Mouse (Mus musculus) lung, embryonic 16.5 days (tissue): ENCODE data around the gene Speer4e. TPM values are rescaled to one million over a fixed set of nuclear protein-coding genes. Genes with fewer than 3 reads are reported as not detected.
A peak's percentile ranks its signal among the peaks of the same experiment; 100 is the strongest.
"Not testable (repeated sequence)": the region's sequence is repeated elsewhere in the genome, so short reads cannot be mapped to it uniquely, and the experiment has no call there.

Experiments
- ATAC-seq: fragments of 200-750 bp; cut with Nextera tagmentation; 2 replicates; pipeline ENCODE4 v1.8.0; 2017; ENCODE audit warnings: low read depth, mild to moderate bottlenecking, moderate library complexity
- H3K27ac ChIP-seq: fragments of 300-500 bp; sonication (generic); 2 replicates; pipeline ENCODE4 v1.5.1; 2014; ENCODE audit warnings: mild to moderate bottlenecking, control low read depth, low read length
- H3K27me3 ChIP-seq: fragments of 300-500 bp; sonication (generic); 2 replicates; pipeline ENCODE4 v1.6.1; 2014; ENCODE audit warnings: low read depth, low read length, mixed read lengths; ENCODE audit not compliant: control insufficient read depth, insufficient read depth
- H3K36me3 ChIP-seq: fragments of 300-500 bp; sonication (generic); 2 replicates; pipeline ENCODE4 v1.6.1; 2014; ENCODE audit warnings: low read length; ENCODE audit not compliant: control insufficient read depth, insufficient read depth
- H3K4me1 ChIP-seq: fragments of 300-500 bp; sonication (generic); replicated peaks from 2 replicates; pipeline ENCODE4 v1.6.1; 2014; ENCODE audit warnings: low read length, mixed read lengths; ENCODE audit not compliant: control insufficient read depth, insufficient read depth
- H3K4me2 ChIP-seq: fragments of 300-500 bp; sonication (generic); 2 replicates; pipeline ENCODE4 v1.6.1; 2014; ENCODE audit warnings: low read depth, low read length, control low read depth
- H3K4me3 ChIP-seq: fragments of 300-500 bp; sonication (generic); 2 replicates; pipeline ENCODE4 v1.5.1; 2014; ENCODE audit warnings: mild to moderate bottlenecking, low read length, control low read depth
- H3K9ac ChIP-seq: fragments of 300-500 bp; sonication (generic); 2 replicates; pipeline ENCODE4 v1.6.1; 2014; ENCODE audit warnings: low read length, control low read depth
- H3K9me3 ChIP-seq: fragments of 300-500 bp; sonication (generic); 2 replicates; pipeline ENCODE4 v1.6.1; 2016; ENCODE audit warnings: low read length; ENCODE audit not compliant: control insufficient read depth
- WGBS: fragments of 180-500 bp; shearing (Covaris S2); extraction: QIAGEN DNeasy Blood & Tissue Kit; methylation state at CpG from one replicate; pipeline ENCODE4 v1.1.7; 2014; 5-methylcytosine and 5-hydroxymethylcytosine counted together
- polyA plus RNA-seq: library from polyadenylated mRNA; unstranded; fragments of >200 nt; fragmentation: Nextera tagmentation; extraction: Ambion mirVana; gene quantifications from 2 replicates; pipeline ENCODE4 v1.2.1, GENCODE M21; 2015

Speer4e gene
- polyA plus RNA-seq, 1 experiment from 2014 or later, result not detected

DNA sequence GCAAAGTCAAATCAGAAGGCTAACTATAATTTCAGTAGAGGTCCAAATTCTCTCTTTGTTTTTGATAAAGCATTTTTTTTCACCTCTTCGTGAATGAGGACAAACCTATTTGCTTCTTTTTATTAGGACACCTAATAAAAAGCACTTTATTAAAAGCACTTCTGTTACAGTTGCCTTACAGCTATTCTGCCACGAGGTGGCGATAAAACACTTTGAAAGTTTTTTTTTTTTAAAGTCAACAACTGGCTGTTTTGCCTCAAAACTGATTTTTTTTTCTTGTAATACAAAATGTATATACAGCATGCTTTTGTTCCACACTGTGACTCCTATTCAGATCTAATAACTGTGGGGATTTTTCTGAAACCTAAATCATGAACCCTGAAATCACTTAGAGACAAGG is 34.7 kb downstream of the Speer4e start:
- H3K9ac ChIP-seq, H3K4me3 ChIP-seq, H3K4me2 ChIP-seq, H3K27me3 ChIP-seq, H3K27ac ChIP-seq, H3K9me3 ChIP-seq, H3K36me3 ChIP-seq, ATAC-seq, H3K4me1 ChIP-seq: not testable (repeated sequence)
- 8% methylated on average over 3 of the region's 3 CpGs for WGBS

DNA sequence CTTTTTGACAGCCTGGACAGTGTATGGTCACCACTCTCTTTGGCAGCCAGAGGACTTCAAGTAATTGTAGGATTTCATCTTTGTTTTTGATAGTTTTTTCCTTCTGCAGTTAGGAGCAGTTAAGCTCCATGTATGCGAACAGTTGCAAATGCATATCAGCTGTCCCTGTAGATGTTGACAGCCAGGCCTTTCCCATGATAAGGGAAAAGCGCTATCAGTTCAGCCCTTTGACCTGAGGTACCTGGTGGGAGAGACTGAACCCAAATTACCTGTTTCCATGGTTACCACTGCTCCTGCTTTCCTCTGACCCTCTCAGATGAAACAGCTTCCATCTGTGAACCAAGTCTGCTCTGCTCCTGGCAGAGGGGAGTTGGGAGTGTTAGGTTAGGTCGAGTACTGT is 46.0 kb downstream of the Speer4e start:
- Histone ChIP-seq H3K36me3 (no peaks in the 10 kb centered on the region), H3K27me3 (no peaks in the 10 kb centered on the region), H3K4me2 (no peak overlapping the region), H3K9me3 (no peaks in the 10 kb centered on the region), H3K4me1 (no peaks in the 10 kb centered on the region), H3K9ac (no peak overlapping the region), H3K4me3 (no peak overlapping the region), H3K27ac (no peak overlapping the region)
- 43% methylated on average over 3 of the region's 3 CpGs for whole genome bisulfite sequencing
- no peak for ATAC-seq

- H3K27ac ChIP-seq, H3K4me2 ChIP-seq, H3K4me1 ChIP-seq, H3K4me3 ChIP-seq, H3K9me3 ChIP-seq, H3K9ac ChIP-seq, H3K36me3 ChIP-seq, H3K27me3 ChIP-seq: not testable (repeated sequence)
- ATAC-seq, result peak; percentile 83
- WGBS, result 33% methylated on average over 1 of the region's 2 CpGs
Observed at GRCm38 (mm10) chr5:14885291-14885690, 52.9 kb downstream of the Speer4e start.

Other genes starting within 250 kb of the Speer4e start
- not detected in 2 replicates for gene Gm9758, start 23.5 kb downstream of the Speer4e start, polyA plus RNA-seq
- not detected in 2 replicates for gene Gm10354, start 40.5 kb upstream of the Speer4e start, polyA plus RNA-seq
- not detected in 2 replicates for gene Gm17019, start 94.6 kb upstream of the Speer4e start, polyA plus RNA-seq